Mouse (Mus musculus) MEL (cell line): ENCODE measurements around the gene Asah2. TPM values are rescaled to one million over a fixed set of nuclear protein-coding genes. Genes with fewer than 3 reads are reported as not detected.

ENCODE experiments used
- DNase-seq: peaks from one replicate; pipeline ENCODE4 v3.0.0; 2011; ENCODE audit warnings: low read depth, low spot score
- H3K27ac ChIP-seq: 2 replicates; pipeline ENCODE4 v1.5.1; 2012; ENCODE audit warnings: low read depth, mild to moderate bottlenecking, control low read depth, low read length, moderate library complexity; ENCODE audit not compliant: control insufficient read depth
- H3K27me3 ChIP-seq, 2 experiments: fragments of 150-350 bp in 1 of 2; sonication (generic) in 1 of 2; 2 replicates each; pipeline ENCODE4 v1.6.1; 2012; ENCODE audit warnings: low read length in 2 of 2, mild to moderate bottlenecking in 2 of 2, improper control_type of control experiment in 1 of 2, moderate library complexity in 1 of 2; ENCODE audit not compliant: insufficient read depth in 2 of 2, control insufficient read depth in 1 of 2
- H3K36me3 ChIP-seq, 2 experiments: 2 replicates each; pipeline ENCODE4 v1.6.1; 2012 to 2014; ENCODE audit warnings: low read length in 2 of 2, improper control_type of control experiment in 1 of 2, inconsistent platforms in 1 of 2, mild to moderate bottlenecking in 1 of 2; ENCODE audit not compliant: insufficient read depth in 2 of 2, control insufficient read depth in 1 of 2
- H3K4me1 ChIP-seq, 2 experiments: fragments of 150-350 bp in 1 of 2; sonication (generic) in 1 of 2; 2 replicates each; pipeline ENCODE4 v1.6.1; 2012; ENCODE audit warnings: low read length in 2 of 2, improper control_type of control experiment in 1 of 2, mild to moderate bottlenecking in 1 of 2; ENCODE audit not compliant: insufficient read depth in 2 of 2, control insufficient read depth in 1 of 2
- H3K4me3 ChIP-seq, 2 experiments: fragments of 150-350 bp in 1 of 2; sonication (generic) in 1 of 2; 2 replicates each; pipeline ENCODE4 v1.5.1; 2012; ENCODE audit warnings: low read depth in 2 of 2, low read length in 2 of 2, mild to moderate bottlenecking in 2 of 2, moderate library complexity in 2 of 2, control low read depth in 1 of 2, improper control_type of control experiment in 1 of 2; ENCODE audit not compliant: control insufficient read depth in 1 of 2, insufficient read depth in 1 of 2
- H3K79me2 ChIP-seq: 2 replicates; pipeline ENCODE4 v1.6.1; 2012; ENCODE audit warnings: mild to moderate bottlenecking, low read length, moderate library complexity; ENCODE audit not compliant: control insufficient read depth, poor library complexity, insufficient read depth
- H3K9ac ChIP-seq: 2 replicates; pipeline ENCODE4 v1.6.1; 2012; ENCODE audit warnings: low read depth, mild to moderate bottlenecking, control low read depth, low read length, moderate library complexity; ENCODE audit not compliant: control insufficient read depth, poor library complexity, severe bottlenecking
- H3K9me3 ChIP-seq: fragments of 150-350 bp; sonication (generic); replicated peaks from 2 replicates; pipeline ENCODE4 v1.6.1; 2012; ENCODE audit warnings: mild to moderate bottlenecking, low read length, improper control_type of control experiment, moderate library complexity; ENCODE audit not compliant: insufficient read depth
- CHD2 ChIP-seq: IDR thresholded peaks from 2 replicates; pipeline ENCODE4 v1.6.1; 2011; ENCODE audit warnings: low read length, improper control_type of control experiment
- EP300 ChIP-seq, 2 experiments: IDR thresholded peaks; 2 replicates each; pipeline ENCODE4 v1.6.1; 2011; ENCODE audit warnings: improper control_type of control experiment in 2 of 2, low read length in 2 of 2, low read depth in 1 of 2, mild to moderate bottlenecking in 1 of 2
- GABPA ChIP-seq: IDR thresholded peaks from 2 replicates; pipeline ENCODE4 v1.6.1; 2012; ENCODE audit warnings: low read depth, mild to moderate bottlenecking, inconsistent platforms, low read length, improper control_type of control experiment, moderate library complexity
- GATA1 ChIP-seq: IDR thresholded peaks from 2 replicates; pipeline ENCODE4 v1.6.1; 2011; ENCODE audit warnings: low read depth, low read length, improper control_type of control experiment
- HCFC1 ChIP-seq: IDR thresholded peaks from 2 replicates; pipeline ENCODE4 v1.6.1; 2012; ENCODE audit warnings: low read depth, mild to moderate bottlenecking, inconsistent platforms, low read length, improper control_type of control experiment, moderate library complexity
- JUND ChIP-seq: IDR thresholded peaks from 2 replicates; pipeline ENCODE4 v1.6.1; 2011; ENCODE audit warnings: low read depth, mild to moderate bottlenecking, improper control_type of control experiment, low read length
- MAFK ChIP-seq: IDR thresholded peaks from 2 replicates; pipeline ENCODE4 v1.6.1; 2011; ENCODE audit warnings: low read depth, mild to moderate bottlenecking, low read length, improper control_type of control experiment, borderline replicate concordance
- MEF2A ChIP-seq: IDR thresholded peaks from 2 replicates; pipeline ENCODE4 v1.6.1; 2014; ENCODE audit warnings: low read depth, mild to moderate bottlenecking, inconsistent platforms, low read length, improper control_type of control experiment; ENCODE audit not compliant: poor library complexity, insufficient replicate concordance, severe bottlenecking; ENCODE audit errors: extremely low read depth
- MYB ChIP-seq: IDR thresholded peaks from 2 replicates; pipeline ENCODE4 v1.6.1; 2011; ENCODE audit warnings: mild to moderate bottlenecking, low read depth, low read length, improper control_type of control experiment
- MYC ChIP-seq: IDR thresholded peaks from 2 replicates; pipeline ENCODE4 v1.6.1; 2011; ENCODE audit warnings: low read depth, mild to moderate bottlenecking, low read length, improper control_type of control experiment, moderate library complexity
- NRF1 ChIP-seq: IDR thresholded peaks from 2 replicates; pipeline ENCODE4 v1.6.1; 2014; ENCODE audit warnings: low read depth, mild to moderate bottlenecking, inconsistent platforms, low read length, improper control_type of control experiment, moderate library complexity; ENCODE audit not compliant: poor library complexity, insufficient read depth, severe bottlenecking
- POLR2AphosphoS5 ChIP-seq: IDR thresholded peaks from 2 replicates; pipeline ENCODE4 v1.6.1; 2012; ENCODE audit warnings: low read depth, borderline replicate concordance, mild to moderate bottlenecking, inconsistent platforms, low read length, moderate library complexity, mixed read lengths
- TAL1 ChIP-seq: IDR thresholded peaks from 2 replicates; pipeline ENCODE4 v1.6.1; 2012; ENCODE audit warnings: mild to moderate bottlenecking, inconsistent platforms, low read length, moderate library complexity, mixed read lengths
- ZC3H11A ChIP-seq: IDR thresholded peaks from 2 replicates; pipeline ENCODE4 v1.6.1; 2012; ENCODE audit warnings: low read depth, mild to moderate bottlenecking, inconsistent platforms, low read length, improper control_type of control experiment
- ZKSCAN1 ChIP-seq: IDR thresholded peaks from 2 replicates; pipeline ENCODE4 v1.6.1; 2012; ENCODE audit warnings: low read depth, mild to moderate bottlenecking, inconsistent platforms, low read length, improper control_type of control experiment, moderate library complexity
- ZNF384 ChIP-seq: IDR thresholded peaks from 2 replicates; pipeline ENCODE4 v1.6.1; 2012; ENCODE audit warnings: low read depth, mild to moderate bottlenecking, inconsistent platforms, low read length, improper control_type of control experiment
- polyA plus RNA-seq, 2 experiments: library from polyadenylated mRNA; stranded (reverse) in 1 of 2; unstranded in 1 of 2; fragments of >175 nt in 1 of 2; fragments of >200 nt in 1 of 2; gene quantifications; 2 replicates each; pipeline versions ENCODE4 v1.2.1 to v1.2.4; 2012; ENCODE audit warnings: low replicate concordance in 2 of 2, low read depth in 1 of 2; ENCODE audit not compliant: insufficient read length in 2 of 2, insufficient read depth in 1 of 2, missing spikeins in 1 of 2
- total RNA-seq: library from RNA; depleted of rRNA; stranded (reverse); fragments of 300-350 nt; gene quantifications from 2 replicates; pipeline ENCODE4 v1.2.3, GENCODE M21; 2012

The Asah2 gene
- total and polyA plus RNA-seq, 3 experiments = 0.58 to 1.3 TPM; not detected in 1

DNA sequence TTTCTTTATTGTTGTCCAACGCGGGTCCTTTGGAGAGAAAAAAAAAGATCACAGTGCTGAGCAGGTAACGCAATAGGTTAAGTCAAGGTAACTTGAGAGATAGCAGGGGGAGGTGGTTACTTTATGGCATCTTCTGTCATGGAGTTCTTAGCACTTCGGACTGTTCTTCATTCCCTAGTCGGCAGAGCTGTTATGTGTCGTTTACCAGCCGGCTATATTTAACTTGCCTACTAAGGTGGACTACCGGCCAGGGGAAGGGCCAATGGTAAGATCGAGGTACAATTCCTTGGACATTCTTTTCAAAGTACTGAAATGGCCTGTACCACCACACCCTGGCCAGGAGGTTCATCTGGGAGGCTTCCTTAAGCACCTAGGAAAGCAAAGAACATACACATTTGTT is 16.1 kb upstream of the Asah2 start:
- Histone ChIP-seq H3K9ac (no peak overlapping the region), H3K79me2 (no peaks in the 10 kb centered on the region), H3K4me1 (peaks cover 9% of the 10 kb centered on the region in 2 experiments; a peak in 3 of 4 replicates), H3K36me3 (peaks cover 2 to 16% of the 10 kb centered on the region in 2 experiments), H3K4me3 (no peak overlapping the region), H3K9me3 (no peaks in the 10 kb centered on the region), H3K27me3 (no peaks in the 10 kb centered on the region), H3K27ac (no peak overlapping the region)
- TF ChIP-seq POLR2AphosphoS5 (no peak), NRF1 (no peak), MYB (no peak), MEF2A (no peak), ZKSCAN1 (no peak), HCFC1 (no peak), ZC3H11A (no peak)
- no peak for DNase-seq

DNA sequence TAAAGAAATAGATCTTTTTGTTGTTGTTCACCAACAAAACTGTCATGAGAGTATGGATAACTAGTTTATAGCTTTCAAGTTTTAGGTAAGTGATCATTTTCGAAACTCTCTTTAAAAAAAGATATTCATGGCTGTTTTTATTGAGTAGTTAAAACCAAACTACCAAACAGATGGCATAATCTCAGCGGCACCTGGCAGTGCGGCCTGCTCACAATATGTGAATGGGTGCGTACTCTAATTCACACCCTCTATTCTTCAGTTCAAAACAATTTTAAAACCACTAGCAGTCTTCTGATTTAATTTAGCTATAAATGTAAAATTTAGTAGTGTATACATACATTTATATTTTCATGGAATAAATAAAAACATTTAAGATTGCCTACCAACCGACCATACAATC is 15.2 kb upstream of the Asah2 start:
- H3K36me3 ChIP-seq = peaks cover under 1 to 16% of the 10 kb centered on the region in 2 experiments
- no peak for DNase-seq
- no peak overlapping the region for H3K27ac ChIP-seq
- H3K79me2 ChIP-seq = no peaks in the 10 kb centered on the region
- no peaks in the 10 kb centered on the region for H3K27me3 ChIP-seq
- no peaks in the 10 kb centered on the region for H3K9me3 ChIP-seq
- peaks cover 9% of the 10 kb centered on the region in 2 experiments; a peak in 3 of 4 replicates for H3K4me1 ChIP-seq
- TF ChIP-seq ZNF384 (no peak), MAFK (no peak), JUND (no peak), HCFC1 (no peak), NRF1 (no peak), MYC (no peak), CHD2 (no peak), GABPA (no peak), ZC3H11A (no peak)
- no peak overlapping the region for H3K9ac ChIP-seq
- H3K4me3 ChIP-seq = no peak overlapping the region

DNA sequence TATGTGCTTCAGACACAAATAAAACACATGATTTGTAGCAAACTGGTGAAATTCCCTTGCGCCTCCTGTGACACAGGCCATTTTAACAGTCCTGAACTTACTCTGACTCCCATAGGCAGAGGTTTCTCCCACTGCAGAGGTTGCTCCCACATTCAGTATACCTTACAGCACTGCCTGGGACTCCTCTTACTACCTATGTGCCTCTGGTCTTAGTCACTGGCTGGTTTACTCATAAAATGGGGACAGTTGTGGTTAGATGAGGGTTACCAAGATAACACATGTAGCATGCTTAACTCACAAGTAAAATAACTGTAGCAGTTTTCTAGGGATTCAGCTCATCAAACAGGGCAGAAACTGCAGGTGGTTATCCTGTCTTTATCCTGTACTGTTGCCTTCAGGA is 12.8 kb upstream of the Asah2 start:
- no peaks in the 10 kb centered on the region for H3K27me3 ChIP-seq
- no peak overlapping the region for H3K9ac ChIP-seq
- no peak overlapping the region for H3K27ac ChIP-seq
- DNase-seq = peak; percentile 69
- H3K4me1 ChIP-seq = peaks cover 9% of the 10 kb centered on the region in 2 experiments; a peak in 3 of 4 replicates
- no peak overlapping the region for H3K4me3 ChIP-seq
- no peaks in the 10 kb centered on the region for H3K79me2 ChIP-seq
- H3K9me3 ChIP-seq = no peaks in the 10 kb centered on the region
- H3K36me3 ChIP-seq = peaks cover 0 to 16% of the 10 kb centered on the region in 2 experiments; a peak in 2 of 4 replicates
- TF ChIP-seq GATA1 = peak; percentile 60; the same call in 1 of the 2 replicates
- peak; percentile 16 to 54; a peak in 2 of 4 replicates for TF ChIP-seq EP300 (IDR thresholded peaks at IDR 0.05; ENCODE audit: low read depth in 1 of 2, low read length in 2 of 2)
- no peak for TF ChIP-seq TAL1
- TF ChIP-seq JUND = no peak
